Mouse (Mus musculus): ENCODE data around the gene L3mbtl3.

L3mbtl3 gene

GRCm38 (mm10) chr10:26375790-26376545 is at the start of gene L3mbtl3:
Gene L3mbtl3, minus strand, starts transcription at chr10:26375971.
- DNase-seq (ENCODE audit: low read depth, low spot score): peak; percentile 85

DNA sequence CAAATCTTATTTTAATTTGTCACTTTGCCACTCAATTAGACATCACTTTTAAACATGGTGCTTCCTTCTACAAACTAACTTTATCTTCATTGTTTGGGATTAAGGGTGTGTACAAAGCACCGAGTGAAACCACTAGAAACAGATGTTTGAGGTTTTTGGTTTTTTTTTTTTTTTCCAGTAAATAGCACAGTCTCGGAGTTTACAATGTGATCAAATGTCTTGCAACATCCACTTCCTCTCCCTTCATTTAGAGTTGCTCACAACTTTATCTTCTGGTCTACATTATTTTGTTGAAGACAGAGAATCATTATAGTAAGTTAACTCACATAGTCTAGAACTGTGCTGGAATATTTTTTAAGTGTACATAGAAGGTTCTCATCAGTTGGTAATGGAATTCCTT is 45.4 kb upstream of the L3mbtl3 start:
- no peak for DNase-seq (ENCODE audit: low read depth, low spot score)

- no peak for DNase-seq (ENCODE audit: low read depth, low spot score)
Observed at GRCm38 (mm10) chr10:26388656-26389055, 12.9 kb upstream of the L3mbtl3 start.

DNA sequence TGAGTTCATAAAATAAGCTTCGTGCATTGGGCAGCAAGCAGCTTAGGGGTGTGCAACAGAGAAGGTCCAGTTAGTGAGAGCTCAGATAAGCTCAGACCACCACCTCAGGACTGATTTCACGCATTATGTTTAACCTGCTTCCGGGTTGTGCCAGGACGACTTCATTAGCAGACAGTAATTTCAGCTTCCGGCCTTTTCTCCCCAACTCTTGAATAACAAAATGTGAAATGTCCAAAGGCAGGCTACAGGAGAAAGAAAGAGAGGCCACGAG is 1.5 kb upstream of the L3mbtl3 start:
- no peak for DNase-seq (ENCODE audit: low read depth, low spot score)

DNA sequence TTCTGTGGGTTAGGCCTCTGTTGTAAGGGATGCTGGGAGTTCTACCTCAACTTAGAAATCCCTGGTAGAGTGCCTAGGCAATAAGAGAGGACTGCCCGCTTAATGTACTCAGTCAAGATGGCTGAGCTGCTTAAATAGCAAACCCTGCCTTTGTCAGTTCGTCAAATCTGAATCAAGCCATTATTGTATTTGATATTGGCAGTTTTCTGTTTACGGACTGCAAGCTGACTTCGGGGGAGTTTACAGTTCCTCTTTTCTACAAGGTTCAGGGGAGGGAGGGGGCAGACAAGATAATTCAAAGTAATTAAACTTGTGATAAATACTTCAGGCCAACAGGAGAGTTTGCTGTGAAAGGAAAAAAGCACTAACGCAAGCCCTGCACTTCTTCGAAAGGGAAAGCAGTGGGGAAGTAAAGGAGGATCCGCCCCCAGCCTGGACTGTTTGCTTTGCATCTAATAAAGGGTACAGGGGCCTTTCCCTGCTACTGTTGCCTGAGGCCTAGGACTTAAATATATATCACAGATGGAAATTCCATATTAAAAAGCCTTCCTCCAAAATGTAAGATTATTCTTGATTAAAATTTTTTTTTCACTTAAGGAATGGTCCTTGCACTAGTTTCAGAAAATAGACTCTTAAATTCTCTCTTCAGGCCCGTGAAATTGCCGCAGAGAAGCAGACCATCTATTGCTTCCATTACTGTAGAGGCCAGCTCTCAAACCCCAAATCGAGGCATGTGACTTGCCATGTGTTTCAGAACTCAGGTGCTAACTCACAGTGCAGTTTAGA is 968 bp upstream of the L3mbtl3 start:
- peak; percentile 72 for DNase-seq (ENCODE audit: low read depth, low spot score)

- DNase-seq (ENCODE audit: low read depth, low spot score): peak; percentile 58
Observed at GRCm38 (mm10) chr10:26375351-26375751, 420 bp downstream of the L3mbtl3 start.

DNA sequence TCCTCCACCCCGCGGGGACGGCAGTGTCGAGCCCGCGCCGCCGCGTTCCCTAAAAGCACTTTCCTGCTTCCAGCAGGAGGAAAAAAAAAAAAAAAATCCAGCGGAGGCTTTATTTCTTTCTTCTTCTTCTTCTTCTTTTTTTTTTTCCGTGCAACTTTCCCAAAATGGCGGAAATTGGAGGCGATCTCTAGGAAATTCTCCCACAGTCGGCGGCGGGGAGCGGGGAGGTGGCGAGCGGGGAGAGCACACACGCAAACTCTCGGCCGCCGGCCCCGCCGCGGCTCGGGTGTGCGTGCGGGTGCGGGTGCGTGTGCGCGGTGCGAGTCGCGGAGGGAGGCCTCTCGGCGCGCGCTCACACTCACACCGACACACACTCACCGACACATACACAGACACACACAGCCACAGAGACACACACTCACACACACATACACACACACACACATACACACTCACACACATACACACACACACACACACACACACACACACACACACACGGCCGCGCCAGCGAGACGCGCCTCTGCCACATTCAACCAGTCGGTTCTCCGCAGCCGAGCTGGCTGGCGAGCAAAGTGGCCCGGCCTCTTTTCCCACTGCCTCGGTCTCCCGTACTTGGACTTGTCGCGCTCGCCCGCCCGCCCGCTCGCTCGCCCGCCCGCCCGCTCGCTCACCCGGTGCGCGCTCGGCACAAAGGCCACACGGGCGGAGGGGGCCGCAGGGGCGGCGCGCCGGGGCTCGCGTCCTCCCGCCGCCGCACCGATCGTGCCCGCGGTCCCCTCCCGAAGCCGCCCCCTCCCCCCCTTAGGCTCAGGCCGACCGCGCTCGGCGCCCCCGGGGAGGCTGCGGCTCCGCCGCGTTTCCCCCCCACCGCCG is 1.1 kb downstream of the L3mbtl3 start:
- DNase-seq (ENCODE audit: low read depth, low spot score): peak; percentile 55

GRCm38 (mm10) chr10:26373951-26374435 is 1.8 kb downstream of the L3mbtl3 start:
- peak; percentile 59 for DNase-seq (ENCODE audit: low read depth, low spot score)

DNA sequence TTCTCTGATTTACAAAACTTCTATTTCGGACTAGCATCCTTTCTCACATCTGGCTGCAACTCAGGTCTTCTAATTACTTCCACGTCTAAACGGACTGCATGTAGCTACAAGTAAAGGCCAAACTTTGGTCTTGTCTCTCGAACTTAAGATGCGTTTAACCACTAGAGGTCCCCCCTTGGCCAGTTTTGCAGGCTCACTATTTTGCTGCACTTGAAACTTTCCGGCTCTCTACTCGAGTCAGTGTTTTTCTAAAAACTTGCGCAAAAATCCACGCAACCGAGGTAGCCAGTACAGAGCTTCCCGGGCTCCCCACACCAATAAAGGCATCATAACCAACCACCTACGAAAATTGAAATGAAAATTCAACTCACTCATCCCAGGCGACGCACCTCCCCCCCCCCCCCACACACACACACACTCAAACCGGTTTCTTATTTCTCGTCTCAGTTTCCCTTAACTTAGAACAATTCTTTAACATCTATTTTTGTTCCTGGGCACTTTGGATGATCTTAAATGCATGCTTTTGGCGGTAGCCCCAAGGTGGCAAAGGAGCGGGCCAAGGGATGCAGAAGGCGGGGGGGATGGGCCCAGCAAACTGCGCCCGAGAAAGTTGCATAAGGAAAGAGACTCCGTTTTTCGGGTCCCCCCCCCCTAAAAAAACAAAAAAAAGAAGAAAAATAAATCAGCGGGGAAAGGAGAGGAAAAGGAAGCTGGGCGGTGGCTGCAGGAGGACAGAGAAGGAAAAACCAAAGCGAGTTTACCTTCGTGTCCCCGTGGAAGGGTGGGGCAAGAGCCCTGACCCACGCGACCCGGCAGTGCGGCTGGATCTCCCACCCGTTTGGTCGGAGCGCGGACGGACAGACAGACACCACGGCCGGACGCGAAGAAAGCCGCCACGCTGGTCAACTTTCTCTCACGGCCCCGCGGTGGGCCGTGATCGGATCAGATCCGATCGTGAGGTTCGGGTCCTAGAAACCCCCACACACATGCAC is 2.5 kb downstream of the L3mbtl3 start:
- DNase-seq (ENCODE audit: low read depth, low spot score): peak; percentile 84

DNA sequence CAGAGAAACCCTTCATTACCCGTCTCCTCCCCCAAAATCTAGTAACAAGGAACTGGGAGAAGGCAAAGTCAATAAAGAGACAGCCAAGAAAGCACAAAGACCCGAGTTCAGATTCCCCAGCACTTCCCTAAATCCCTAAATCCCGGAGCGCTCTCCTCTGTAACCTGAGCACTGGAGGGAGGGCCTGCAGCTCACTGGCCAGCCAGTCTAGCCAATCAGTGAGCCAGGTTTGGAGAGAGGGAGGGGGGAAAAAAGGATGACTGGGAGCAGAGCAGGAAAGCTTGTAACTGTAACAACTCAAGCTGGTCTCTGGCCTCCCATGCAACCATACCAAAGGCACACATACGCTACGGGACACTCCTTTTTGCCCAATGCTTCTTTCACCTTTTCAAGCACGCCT is 4.4 kb downstream of the L3mbtl3 start:
- no peak for DNase-seq (ENCODE audit: low read depth, low spot score)

DNA sequence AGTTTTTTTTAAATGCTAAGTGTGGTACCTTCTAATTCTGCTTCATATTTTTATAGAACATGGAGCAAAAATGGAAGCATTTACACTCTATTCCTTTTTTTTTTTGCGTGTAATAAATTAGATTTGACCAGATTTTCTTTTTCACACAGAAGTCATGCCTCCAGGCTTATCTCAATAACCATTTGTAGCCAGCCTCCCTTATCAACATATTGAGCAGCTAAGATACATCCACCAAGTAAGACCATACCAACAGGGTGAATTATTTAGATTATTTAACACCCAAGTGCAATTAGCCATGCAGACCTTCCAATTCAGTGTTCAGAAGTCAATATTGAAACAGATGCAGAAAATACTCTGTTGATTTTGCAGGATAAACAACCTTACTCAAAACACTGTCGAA is 10.8 kb downstream of the L3mbtl3 start:
- DNase-seq (ENCODE audit: low read depth, low spot score): no peak

GRCm38 (mm10) chr10:26364326-26364856 is 11.4 kb downstream of the L3mbtl3 start:
- DNase-seq (ENCODE audit: low read depth, low spot score): peak; percentile 51

GRCm38 (mm10) chr10:26363605-26364004 is 12.2 kb downstream of the L3mbtl3 start:
- no peak for DNase-seq (ENCODE audit: low read depth, low spot score)

GRCm38 (mm10) chr10:26358798-26359197 is 17.0 kb downstream of the L3mbtl3 start:
- no peak for DNase-seq (ENCODE audit: low read depth, low spot score)

DNA sequence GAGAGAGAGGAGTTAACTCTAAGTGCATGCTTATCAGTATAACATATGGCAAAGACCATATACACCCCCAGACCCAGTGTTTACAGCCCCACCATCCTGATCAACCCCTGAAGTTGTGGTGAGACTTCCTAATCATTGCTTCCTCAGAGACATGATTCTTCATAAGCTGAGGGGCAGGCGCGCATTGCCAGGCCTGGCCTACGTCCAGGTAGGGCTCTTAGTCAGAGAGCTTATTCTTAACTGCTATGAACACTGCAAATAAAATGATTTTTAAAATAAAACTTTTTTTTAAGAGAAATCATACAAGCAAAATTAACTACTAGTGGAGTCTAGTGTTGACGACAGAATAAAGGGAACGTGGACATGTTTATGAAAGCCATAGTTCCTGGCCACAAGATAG is 17.5 kb downstream of the L3mbtl3 start:
- DNase-seq (ENCODE audit: low read depth, low spot score): no peak

- DNase-seq (ENCODE audit: low read depth, low spot score): no peak
Observed at GRCm38 (mm10) chr10:26353781-26354180, 22.0 kb downstream of the L3mbtl3 start.

- no peak for DNase-seq (ENCODE audit: low read depth, low spot score)
Observed at GRCm38 (mm10) chr10:26351129-26351738, 24.5 kb downstream of the L3mbtl3 start.

GRCm38 (mm10) chr10:26350153-26350552 is 25.6 kb downstream of the L3mbtl3 start:
- peak; percentile 31 for DNase-seq (ENCODE audit: low read depth, low spot score)

GRCm38 (mm10) chr10:26347614-26348013 is 28.2 kb downstream of the L3mbtl3 start:
- DNase-seq (ENCODE audit: low read depth, low spot score): no peak

DNA sequence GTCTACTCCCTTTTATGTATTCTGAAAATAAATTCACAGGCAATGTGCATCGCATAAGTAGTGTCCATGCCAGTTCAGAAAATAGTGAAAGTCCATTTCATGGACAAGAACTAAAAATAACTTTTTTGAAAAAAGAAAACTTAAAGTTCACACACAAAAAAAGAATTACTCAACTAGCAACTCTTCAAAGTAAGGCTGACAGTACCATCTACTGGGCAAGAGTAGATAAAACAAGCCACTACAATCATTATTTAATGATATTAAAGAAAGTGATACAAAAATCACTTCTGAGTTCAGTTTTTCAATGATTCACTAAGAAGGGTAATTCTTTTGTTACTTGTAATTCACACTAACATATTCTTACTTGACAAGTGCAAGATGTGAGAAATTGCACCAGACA is 29.9 kb downstream of the L3mbtl3 start:
- peak; percentile 36 for DNase-seq (ENCODE audit: low read depth, low spot score)
